Mouse (Mus musculus): ENCODE measurements at regions not wholly inside any gene's neighbourhood (a gene's known extent, or its start where the extent isn't known, plus 50 kb on each side); places are given as distances from the start of the nearest gene placed in this dataset.
"Not testable (repeated sequence)": the region's sequence is repeated elsewhere in the genome, so short reads cannot be mapped to it uniquely, and the experiment has no call there.

- peak; percentile 76 for DNase-seq (ENCODE audit: low read depth)
Measured at GRCm38 (mm10) chr12:8070788-8071187, 93.3 kb downstream of the Apob start.

GRCm38 (mm10) chr12:8071286-8071685, 93.8 kb downstream of the Apob start:
- no peak for DNase-seq (ENCODE audit: low read depth)

GRCm38 (mm10) chr12:8076010-8076540, 98.6 kb downstream of the Apob start:
- no peak for DNase-seq (ENCODE audit: low read depth)

GRCm38 (mm10) chr12:8077346-8077745, 99.9 kb downstream of the Apob start:
- no peak for DNase-seq (ENCODE audit: low read depth)

GRCm38 (mm10) chr12:8078046-8078445, 100.6 kb downstream of the Apob start:
- DNase-seq (ENCODE audit: low read depth) = no peak

GRCm38 (mm10) chr12:8082688-8083661, 105.5 kb downstream of the Apob start:
- DNase-seq (ENCODE audit: low read depth) = no peak

GRCm38 (mm10) chr12:8087958-8088357, 110.5 kb downstream of the Apob start:
- no peak for DNase-seq (ENCODE audit: low read depth)

GRCm38 (mm10) chr12:8089423-8090278, 112.2 kb downstream of the Apob start:
- peak; percentile 85 for DNase-seq (ENCODE audit: low read depth)

GRCm38 (mm10) chr12:8090279-8090626, 112.8 kb downstream of the Apob start:
- no peak for DNase-seq (ENCODE audit: low read depth)

GRCm38 (mm10) chr12:8093437-8093836, 114.5 kb upstream of the Ldah start:
- no peak for DNase-seq (ENCODE audit: low read depth)

GRCm38 (mm10) chr12:8095946-8096345, 112.0 kb upstream of the Ldah start:
- DNase-seq (ENCODE audit: low read depth) = no peak

- not testable (repeated sequence) for DNase-seq (ENCODE audit: low read depth)
Measured at GRCm38 (mm10) chr12:8098395-8098794, 109.5 kb upstream of the Ldah start.

- DNase-seq (ENCODE audit: low read depth) = no peak
Measured at GRCm38 (mm10) chr12:8099114-8099513, 108.8 kb upstream of the Ldah start.

- DNase-seq (ENCODE audit: low read depth) = no peak
Measured at GRCm38 (mm10) chr12:8099821-8100220, 108.1 kb upstream of the Ldah start.

- DNase-seq (ENCODE audit: low read depth) = no peak
Measured at GRCm38 (mm10) chr12:8101837-8102236, 106.1 kb upstream of the Ldah start.

- no peak for DNase-seq (ENCODE audit: low read depth)
Measured at GRCm38 (mm10) chr12:8103259-8103658, 104.6 kb upstream of the Ldah start.

GRCm38 (mm10) chr12:8107137-8107536, 100.8 kb upstream of the Ldah start:
- no peak for DNase-seq (ENCODE audit: low read depth)

- DNase-seq (ENCODE audit: low read depth) = no peak
Measured at GRCm38 (mm10) chr12:8109203-8109770, 98.6 kb upstream of the Ldah start.

- DNase-seq (ENCODE audit: low read depth) = no peak
Measured at GRCm38 (mm10) chr12:8109876-8110275, 98.0 kb upstream of the Ldah start.

- DNase-seq (ENCODE audit: low read depth) = peak; percentile 73
Measured at GRCm38 (mm10) chr12:8110297-8110696, 97.6 kb upstream of the Ldah start.

GRCm38 (mm10) chr12:8111484-8111883, 96.4 kb upstream of the Ldah start:
- DNase-seq (ENCODE audit: low read depth) = no peak

GRCm38 (mm10) chr12:8155566-8155965, 52.3 kb upstream of the Ldah start:
- DNase-seq (ENCODE audit: low read depth) = no peak
